Mouse (Mus musculus): ENCODE results near the gene Arl6ip5. TPM values are rescaled to one million over a fixed set of nuclear protein-coding genes. Genes with fewer than 3 reads are reported as not detected.
A peak's percentile ranks its signal among the peaks of the same experiment; 100 is the strongest.
"Not testable (repeated sequence)": the region's sequence is repeated elsewhere in the genome, so short reads cannot be mapped to it uniquely, and the experiment has no call there.

Gene Arl6ip5
- polyA plus RNA-seq, 2 experiments from 2014 or later, result 189 to 278 TPM

DNA sequence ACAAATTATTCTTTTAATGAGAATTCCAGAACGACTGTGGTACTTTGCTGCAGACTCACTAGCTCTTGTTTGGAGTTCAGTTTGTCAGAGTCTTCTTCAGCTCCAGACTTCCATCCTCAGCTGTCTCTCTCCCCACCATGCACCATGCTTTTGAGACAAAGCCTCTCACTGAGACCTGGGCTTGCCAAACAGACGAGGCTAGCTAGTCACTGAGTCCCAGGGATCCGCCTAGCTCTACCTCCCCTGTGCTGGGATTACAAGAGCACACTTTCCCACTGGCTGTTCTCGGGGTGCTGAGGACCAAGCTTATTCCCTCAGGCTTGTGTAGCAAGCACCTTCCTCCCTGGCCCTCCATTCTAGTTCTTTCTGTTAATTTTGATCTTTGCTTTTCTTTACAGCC, 13.1 kb downstream of the Arl6ip5 start:
- no peak for ATAC-seq

- ATAC-seq, result no peak
These were observed 14.0 kb downstream of the Arl6ip5 start for GRCm38 (mm10) chr6:97224505-97224904.

GRCm38 (mm10) chr6:97226083-97226491, 15.6 kb downstream of the Arl6ip5 start:
- no peak for ATAC-seq

DNA sequence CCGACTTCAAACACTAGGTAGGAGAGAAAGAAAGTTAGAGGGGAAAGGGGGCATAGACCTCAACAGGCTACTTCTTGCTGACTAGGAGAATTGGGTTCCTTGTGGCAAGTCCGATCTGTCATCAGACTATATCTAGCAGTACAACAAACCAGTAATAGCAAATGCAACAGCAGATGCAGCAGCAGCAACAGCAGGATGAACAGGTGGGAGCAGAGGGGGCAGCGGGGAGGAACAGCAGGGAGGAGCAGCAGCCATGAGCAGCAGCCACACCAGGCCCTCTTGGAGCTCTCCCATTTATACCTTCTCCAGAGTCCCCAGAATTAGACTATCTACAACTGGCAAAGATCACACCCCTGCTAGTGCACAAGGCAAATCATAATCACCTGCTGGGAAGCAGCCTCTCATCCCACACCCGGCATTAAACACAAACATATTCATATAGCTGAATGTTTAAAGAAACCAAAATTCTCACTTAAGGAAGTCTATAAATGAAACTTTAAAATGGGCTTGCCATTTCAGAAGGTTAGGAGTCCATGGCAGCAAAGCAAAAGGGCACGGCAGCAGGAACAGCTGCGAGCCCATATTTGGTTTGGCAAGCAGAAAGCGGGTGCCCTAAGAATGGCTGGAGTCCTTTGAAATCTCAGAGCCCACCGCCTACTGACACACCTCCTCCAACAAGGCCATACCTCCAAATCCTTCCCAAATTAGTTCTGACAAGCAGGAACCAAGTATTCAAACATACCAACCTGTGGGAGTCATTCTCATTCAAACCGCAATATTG, 16.8 kb downstream of the Arl6ip5 start:
- ATAC-seq, result no peak

GRCm38 (mm10) chr6:97234911-97235668, 24.6 kb downstream of the Arl6ip5 start:
- ATAC-seq, result peak; percentile 65

DNA sequence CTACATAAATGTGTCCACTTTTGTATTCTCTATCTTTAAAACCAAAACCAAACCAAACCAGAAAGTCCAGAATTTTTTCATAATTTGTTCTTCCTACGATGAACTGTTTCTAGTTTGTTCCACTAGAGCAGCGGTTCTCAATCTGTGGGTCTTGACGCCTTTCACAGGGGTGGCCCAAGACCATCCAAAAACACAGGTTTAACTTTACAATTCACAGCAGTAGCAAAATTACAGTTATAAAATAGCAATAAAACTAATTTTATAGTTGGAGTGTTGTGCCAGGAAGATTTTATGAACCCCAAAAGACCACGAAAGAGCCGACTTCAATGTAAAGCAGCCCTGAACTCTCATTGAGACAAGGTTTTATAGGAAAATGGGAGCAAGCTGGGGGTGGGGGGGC, 25.6 kb downstream of the Arl6ip5 start:
- ATAC-seq, result no peak

DNA sequence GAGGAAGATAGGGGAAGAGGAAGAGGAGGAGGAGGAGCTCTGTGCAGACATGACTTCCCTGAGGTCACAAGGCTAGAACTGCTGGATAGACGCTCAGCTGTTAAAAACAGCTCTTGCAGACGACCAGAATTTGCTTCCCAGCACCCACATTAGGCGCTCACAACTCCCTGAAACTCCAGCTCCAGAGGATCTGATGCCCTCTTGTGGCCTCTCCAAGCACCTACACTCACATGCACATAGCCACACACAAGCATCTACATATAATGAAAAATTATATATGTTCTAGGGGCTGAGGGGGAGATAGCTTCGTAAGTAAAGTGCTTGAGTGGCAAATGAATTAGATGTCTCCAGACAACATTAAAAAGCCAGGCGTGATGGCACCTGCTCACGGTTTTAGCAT, 28.9 kb downstream of the Arl6ip5 start:
- ATAC-seq, result no peak

DNA sequence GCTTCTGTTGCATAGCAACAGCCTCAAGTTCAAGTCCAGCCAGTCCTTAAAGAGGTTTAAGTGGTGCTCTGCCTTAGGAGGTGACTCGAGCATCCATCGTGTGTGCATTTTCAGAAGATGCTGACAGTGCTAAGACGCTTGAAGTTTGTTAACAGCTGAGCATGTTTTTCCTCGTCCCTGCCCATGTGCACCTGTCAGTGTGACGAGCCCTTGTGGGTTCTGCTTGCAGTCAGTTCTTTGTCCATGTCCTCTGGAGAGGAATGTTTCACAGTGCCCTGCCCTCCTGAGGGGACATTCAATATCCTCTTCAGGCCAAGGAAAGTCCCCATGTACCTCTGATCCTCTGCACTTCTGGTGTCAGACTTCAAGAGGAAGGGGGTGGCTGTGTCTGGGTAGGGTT, 29.6 kb downstream of the Arl6ip5 start:
- no peak for ATAC-seq

DNA sequence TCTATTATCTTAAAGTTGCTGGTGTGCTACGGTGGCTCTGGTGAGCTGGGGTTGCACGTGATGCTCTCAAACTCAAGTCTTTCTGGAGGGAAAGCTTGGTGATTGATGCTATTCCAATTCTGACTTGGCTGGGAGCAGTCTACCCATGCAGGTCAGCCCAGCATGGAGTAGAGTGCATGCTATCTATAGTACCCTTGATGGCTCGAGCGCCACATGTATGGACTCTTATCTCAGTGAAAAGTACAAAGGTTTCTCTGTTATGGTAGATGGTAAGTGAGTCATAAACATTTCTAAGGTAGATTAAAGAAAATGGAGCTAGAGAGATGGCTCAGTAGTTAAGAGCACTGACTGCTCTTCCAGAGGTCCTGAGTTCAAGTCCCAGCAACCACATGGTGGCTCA, 32.0 kb downstream of the Arl6ip5 start:
- ATAC-seq, result no peak

DNA sequence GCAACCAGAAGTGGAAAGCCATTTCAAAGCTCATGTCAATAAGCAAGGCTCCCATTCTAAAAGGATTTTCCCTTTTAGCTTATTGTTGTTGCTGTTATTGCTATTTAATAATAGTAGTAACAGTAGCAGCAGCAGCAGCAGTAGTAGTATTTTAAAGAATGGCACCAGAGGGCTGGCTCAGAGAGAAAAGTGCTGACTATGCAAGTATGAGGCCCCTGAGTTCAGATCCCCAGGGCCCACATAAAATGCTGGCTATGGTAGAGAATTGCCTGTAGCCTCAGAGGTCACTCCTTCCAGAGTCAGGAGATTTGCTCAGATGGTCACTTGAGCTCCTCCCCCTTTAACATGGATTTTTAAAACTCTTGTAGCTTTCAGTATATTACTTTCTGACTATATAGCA, 34.7 kb downstream of the Arl6ip5 start:
- no peak for ATAC-seq

- ATAC-seq, result peak; percentile 89
These were observed 40.5 kb downstream of the Arl6ip5 start for GRCm38 (mm10) chr6:97250966-97251365.

GRCm38 (mm10) chr6:97252086-97252485, 41.6 kb downstream of the Arl6ip5 start:
- no peak for ATAC-seq

DNA sequence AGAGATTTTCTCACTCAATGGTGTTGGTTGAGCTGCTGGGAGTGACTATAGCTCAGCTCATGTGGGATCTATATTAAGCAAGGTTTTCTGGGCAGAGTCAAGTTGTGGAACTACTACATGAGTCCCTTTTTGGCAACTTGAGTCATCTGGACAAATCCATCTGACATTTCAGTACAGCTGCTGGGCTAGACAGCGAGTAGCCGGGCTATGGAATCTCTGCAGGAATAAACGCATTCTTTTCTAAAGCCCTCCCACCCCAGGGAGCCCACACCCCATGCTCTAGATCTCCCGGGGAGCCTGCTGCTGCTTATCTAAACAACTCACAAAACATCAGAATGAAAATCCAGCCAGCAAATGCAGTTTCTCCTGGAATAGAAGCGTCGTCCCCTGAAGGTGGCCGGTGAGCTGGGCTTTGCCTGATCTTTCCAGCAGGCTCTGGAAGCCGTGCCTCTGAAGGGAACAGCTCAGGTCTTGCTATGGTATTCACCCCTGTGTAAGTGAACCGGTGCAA, 42.3 kb downstream of the Arl6ip5 start, which contains the start of gene Lmod3:
Gene Lmod3 (minus strand): TSS at position 49 of the 511 bp plus-strand sequence.
- no peak for ATAC-seq

DNA sequence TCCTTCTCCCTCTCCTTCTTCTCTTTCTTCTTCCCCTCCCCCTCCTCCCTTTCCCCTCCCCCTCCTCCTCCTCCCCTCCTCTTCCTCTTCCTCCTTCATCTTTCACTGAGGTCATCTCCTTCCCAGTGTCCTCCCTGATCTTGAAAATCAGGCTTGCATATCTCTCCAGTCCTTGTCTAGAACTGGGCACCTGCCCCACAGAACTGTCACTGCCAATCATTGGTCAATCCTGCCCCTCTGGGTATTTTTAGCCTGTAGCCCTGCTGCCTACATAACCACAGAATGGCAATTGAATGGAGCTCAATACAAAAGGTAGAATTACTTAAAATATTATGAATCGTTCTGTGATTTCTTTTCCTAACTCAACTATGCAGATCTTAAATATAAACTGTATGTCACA, 48.0 kb downstream of the Arl6ip5 start:
- no peak for ATAC-seq

- not testable (repeated sequence) for ATAC-seq
These were observed 49.4 kb downstream of the Arl6ip5 start for GRCm38 (mm10) chr6:97259926-97260325.

- ATAC-seq, result no peak
These were observed 51.7 kb downstream of the Arl6ip5 start for GRCm38 (mm10) chr6:97262229-97262628.

DNA sequence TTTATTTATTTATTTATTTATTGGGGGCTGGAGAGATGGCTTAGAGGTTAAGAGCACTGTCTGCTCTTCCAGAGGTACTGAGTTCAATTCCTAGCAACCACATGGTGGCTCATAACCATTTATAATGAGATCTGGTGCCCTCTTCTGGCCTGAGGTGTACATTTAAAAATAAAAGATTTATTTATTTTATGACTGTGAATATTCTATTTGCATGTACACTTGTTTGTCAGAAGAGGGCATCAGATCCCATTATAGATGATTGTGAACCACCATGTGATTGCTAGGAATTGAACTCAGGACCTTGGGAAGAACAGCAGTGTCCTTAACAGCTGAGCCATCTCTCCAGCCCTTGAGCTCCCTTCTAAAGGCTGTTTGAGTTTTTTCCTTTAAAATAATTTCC, 53.3 kb downstream of the Arl6ip5 start:
- ATAC-seq, result peak; percentile 63

- ATAC-seq, result no peak
These were observed 54.8 kb downstream of the Arl6ip5 start for GRCm38 (mm10) chr6:97265240-97265639.

GRCm38 (mm10) chr6:97265705-97266104, 55.2 kb downstream of the Arl6ip5 start:
- ATAC-seq, result no peak

- ATAC-seq, result no peak
These were observed 56.2 kb downstream of the Arl6ip5 start for GRCm38 (mm10) chr6:97266661-97267060.

DNA sequence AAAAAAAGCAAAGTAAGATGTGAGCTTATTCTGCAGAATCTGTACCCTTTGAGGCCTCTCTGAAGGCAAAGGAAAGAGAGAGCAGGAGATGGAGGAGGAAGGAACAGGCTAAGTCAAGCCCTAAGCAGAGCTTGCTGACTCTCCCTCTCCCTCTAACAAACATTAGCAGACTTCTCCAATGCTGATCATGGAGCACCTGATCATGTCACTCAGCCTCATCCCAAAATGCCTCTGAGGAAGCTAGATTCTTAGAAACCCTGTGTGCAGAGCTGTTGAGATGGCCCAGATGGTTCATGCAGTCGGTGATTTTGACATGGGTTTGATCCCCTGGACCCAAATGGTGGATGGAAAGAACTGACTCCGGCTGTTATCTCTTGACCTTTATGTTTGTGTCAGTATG, 56.6 kb downstream of the Arl6ip5 start:
- no peak for ATAC-seq

DNA sequence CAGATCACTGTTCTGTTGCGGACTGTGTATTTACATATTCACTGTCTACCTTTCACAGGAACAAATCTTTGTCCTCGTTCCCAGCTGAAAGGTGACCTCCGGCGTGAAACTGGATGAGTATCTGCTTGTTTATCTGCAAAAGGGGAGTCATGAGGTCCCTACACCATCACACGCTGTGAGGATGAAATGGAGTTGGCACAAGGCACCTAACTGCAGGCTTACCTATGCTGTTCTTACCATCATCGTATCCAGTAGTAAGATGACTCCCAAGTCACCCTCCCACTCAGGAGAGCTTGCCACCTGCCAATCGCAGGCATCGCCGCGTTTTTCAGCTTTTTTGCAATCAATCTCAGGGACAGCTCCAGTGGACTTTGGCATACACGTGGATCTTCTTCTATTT, 59.1 kb downstream of the Arl6ip5 start:
- no peak for ATAC-seq

- ATAC-seq, result no peak
These were observed 61.9 kb downstream of the Arl6ip5 start for GRCm38 (mm10) chr6:97272349-97272748.
